Mouse (Mus musculus): ENCODE data around the gene Otud1. TPM values are rescaled to one million over a fixed set of nuclear protein-coding genes. Genes with fewer than 3 reads are reported as not detected.

Otud1 gene
- polyA plus RNA-seq, 1 experiment from 2014 or later: 16.4 TPM

DNA sequence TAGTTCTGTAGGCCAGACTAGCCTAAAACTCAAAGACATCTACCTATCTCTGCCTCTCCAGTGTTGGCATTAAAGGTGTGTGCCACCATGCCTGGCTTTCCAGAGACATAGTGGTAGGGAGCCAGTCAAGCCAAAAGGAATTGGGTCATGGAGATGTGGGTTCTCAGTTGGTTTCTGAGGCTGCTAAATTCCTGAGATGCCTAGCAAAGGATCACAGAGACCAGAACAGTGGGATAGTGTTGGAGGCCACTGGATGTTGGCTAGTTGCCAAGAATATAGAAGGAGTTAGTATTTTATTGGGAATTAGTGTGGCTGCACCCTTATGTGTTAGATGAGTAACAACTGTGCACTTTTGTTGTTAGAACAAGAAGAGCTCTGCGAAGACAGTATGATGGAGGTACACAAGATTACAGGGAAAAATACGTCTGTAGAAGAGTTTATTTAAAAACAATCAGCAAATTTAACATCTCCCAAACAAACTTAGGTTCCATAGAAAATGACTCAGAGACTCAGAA lies 24.1 kb upstream of the Otud1 start:
- ATAC-seq (ENCODE audit: insufficient number of reproducible peaks, insufficient read depth, low FRiP score, low read depth): no peak
- Histone ChIP-seq H3K4me3 (ENCODE audit: control insufficient read depth in 1 of 2, insufficient read depth in 1 of 2, low read depth in 1 of 2, low read length in 2 of 2) (no peak overlapping the region), H3K27me3 (ENCODE audit: control insufficient read depth, insufficient read depth, low read length) (no peaks in the 10 kb centered on the region), H3K9ac (ENCODE audit: low read length) (no peak overlapping the region), H3K9me3 (ENCODE audit: control insufficient read depth, low read length) (no peaks in the 10 kb centered on the region), H3K4me2 (ENCODE audit: low read length) (no peak overlapping the region), H3K36me3 (ENCODE audit: control insufficient read depth, insufficient read depth, low read length) (no peaks in the 10 kb centered on the region), H3K4me1 (ENCODE audit: control insufficient read depth in 2 of 2, insufficient read depth in 2 of 2, low read length in 2 of 2) (peaks cover 2 to 4% of the 10 kb centered on the region in 2 experiments; a peak in 1 of 4 replicates), H3K27ac (replicated peaks in 1 of 2; ENCODE audit: control insufficient read depth in 1 of 2, insufficient read depth in 1 of 2, low read depth in 2 of 2, low read length in 2 of 2) (no peak overlapping the region)
- WGBS: 81% methylated on average over 2 of the region's 2 CpGs

DNA sequence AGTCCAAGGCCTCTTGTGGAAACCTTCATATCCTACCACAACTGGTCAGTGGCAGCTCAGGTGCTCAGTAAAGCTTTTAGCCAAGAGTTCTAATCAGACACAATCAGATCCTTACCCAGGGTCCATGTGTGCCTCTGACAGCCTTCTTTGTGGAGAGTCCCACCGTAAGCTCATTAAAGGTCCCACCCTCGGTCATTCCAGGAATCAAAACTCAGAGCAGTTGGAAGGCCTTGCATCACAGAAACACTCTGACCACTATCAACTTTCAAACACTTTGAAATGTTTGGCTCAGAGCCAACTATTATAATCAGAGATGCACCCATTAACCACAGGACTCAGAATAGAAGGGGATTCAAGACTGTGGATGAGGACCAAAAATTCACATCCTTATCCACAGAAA lies 12.4 kb upstream of the Otud1 start:
- no peaks in the 10 kb centered on the region for H3K36me3 ChIP-seq (ENCODE audit: control insufficient read depth, insufficient read depth, low read length)
- no peak overlapping the region for H3K27ac ChIP-seq (replicated peaks in 1 of 2; ENCODE audit: control insufficient read depth in 1 of 2, insufficient read depth in 1 of 2, low read depth in 2 of 2, low read length in 2 of 2)
- peaks cover 7 to 26% of the 10 kb centered on the region in 2 experiments; a peak in 3 of 4 replicates for H3K4me1 ChIP-seq (ENCODE audit: control insufficient read depth in 2 of 2, insufficient read depth in 2 of 2, low read length in 2 of 2)
- WGBS: 31% methylated on average over 2 of the region's 2 CpGs
- no peak overlapping the region for H3K4me2 ChIP-seq (ENCODE audit: low read length)
- no peak overlapping the region for H3K4me3 ChIP-seq (ENCODE audit: control insufficient read depth in 1 of 2, insufficient read depth in 1 of 2, low read depth in 1 of 2, low read length in 2 of 2)
- no peaks in the 10 kb centered on the region for H3K9me3 ChIP-seq (ENCODE audit: control insufficient read depth, low read length)
- no peak overlapping the region for H3K9ac ChIP-seq (ENCODE audit: low read length)
- H3K27me3 ChIP-seq (ENCODE audit: control insufficient read depth, insufficient read depth, low read length): no peaks in the 10 kb centered on the region
- no peak for ATAC-seq (ENCODE audit: insufficient number of reproducible peaks, insufficient read depth, low FRiP score, low read depth)

DNA sequence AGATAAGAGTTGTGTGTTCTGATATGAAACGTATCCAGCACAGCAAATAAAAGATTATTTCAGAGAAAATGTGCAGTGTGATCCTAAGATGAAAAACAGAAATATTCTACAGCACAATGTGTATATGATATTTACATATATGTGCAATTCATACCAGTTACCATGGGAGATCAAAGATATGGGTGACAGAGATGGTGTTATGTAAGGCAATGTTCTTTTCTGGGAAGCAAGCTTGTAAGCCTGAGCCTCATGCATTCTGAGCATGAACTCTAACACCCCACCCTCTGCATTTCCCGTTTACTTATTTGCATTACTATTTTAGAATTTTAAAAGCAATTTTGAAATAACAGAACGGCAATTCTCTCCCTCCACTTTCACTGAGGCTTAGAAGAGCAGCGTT lies 11.4 kb upstream of the Otud1 start:
- no peak overlapping the region for H3K4me2 ChIP-seq (ENCODE audit: low read length)
- no peak for ATAC-seq (ENCODE audit: insufficient number of reproducible peaks, insufficient read depth, low FRiP score, low read depth)
- no peaks in the 10 kb centered on the region for H3K9me3 ChIP-seq (ENCODE audit: control insufficient read depth, low read length)
- no peaks in the 10 kb centered on the region for H3K27me3 ChIP-seq (ENCODE audit: control insufficient read depth, insufficient read depth, low read length)
- H3K27ac ChIP-seq (replicated peaks in 1 of 2; ENCODE audit: control insufficient read depth in 1 of 2, insufficient read depth in 1 of 2, low read depth in 2 of 2, low read length in 2 of 2): peak overlapping the region; percentile 70 to 73; a peak in 3 of 4 replicates
- H3K9ac ChIP-seq (ENCODE audit: low read length): 0 out of 2 replicates have a peak overlapping the region, but pooled peaks have one; percentile 14
- WGBS: 62% methylated on average over 4 of the region's 4 CpGs
- H3K36me3 ChIP-seq (ENCODE audit: control insufficient read depth, insufficient read depth, low read length): no peaks in the 10 kb centered on the region
- no peak overlapping the region for H3K4me3 ChIP-seq (ENCODE audit: control insufficient read depth in 1 of 2, insufficient read depth in 1 of 2, low read depth in 1 of 2, low read length in 2 of 2)
- peaks cover 7 to 26% of the 10 kb centered on the region in 2 experiments; a peak in 3 of 4 replicates for H3K4me1 ChIP-seq (ENCODE audit: control insufficient read depth in 2 of 2, insufficient read depth in 2 of 2, low read length in 2 of 2)

DNA sequence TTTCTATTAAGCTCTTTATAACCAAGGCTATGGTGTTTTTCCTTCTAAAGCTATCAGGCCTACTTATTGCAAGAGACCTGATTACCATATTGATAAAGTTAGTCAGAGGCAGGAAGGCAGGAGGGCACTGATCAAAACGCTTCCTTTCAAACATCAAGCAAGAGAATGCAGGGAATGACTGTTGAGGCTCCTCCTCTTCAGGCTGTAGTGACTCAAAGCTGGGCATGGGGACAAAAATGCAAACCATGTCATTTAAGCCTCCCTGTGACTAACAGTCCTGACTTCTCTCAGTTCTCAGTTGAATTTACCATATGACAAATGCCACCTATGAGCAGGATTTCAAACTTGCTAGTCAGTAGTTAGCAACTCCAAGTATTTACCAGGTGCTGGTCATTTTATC lies 10.6 kb upstream of the Otud1 start:
- H3K4me2 ChIP-seq (ENCODE audit: low read length): no peak overlapping the region
- WGBS: 6% methylated on average over 1 of the region's 1 CpGs
- H3K4me3 ChIP-seq (ENCODE audit: control insufficient read depth in 1 of 2, insufficient read depth in 1 of 2, low read depth in 1 of 2, low read length in 2 of 2): no peak overlapping the region
- ATAC-seq (ENCODE audit: insufficient number of reproducible peaks, insufficient read depth, low FRiP score, low read depth): 0 out of 2 replicates have a peak, but pooled peaks have one; percentile 64
- no peaks in the 10 kb centered on the region for H3K27me3 ChIP-seq (ENCODE audit: control insufficient read depth, insufficient read depth, low read length)
- peak overlapping the region; percentile 70 to 73 for H3K27ac ChIP-seq (replicated peaks in 1 of 2; ENCODE audit: control insufficient read depth in 1 of 2, insufficient read depth in 1 of 2, low read depth in 2 of 2, low read length in 2 of 2)
- no peaks in the 10 kb centered on the region for H3K9me3 ChIP-seq (ENCODE audit: control insufficient read depth, low read length)
- H3K9ac ChIP-seq (ENCODE audit: low read length): no peak overlapping the region
- H3K36me3 ChIP-seq (ENCODE audit: control insufficient read depth, insufficient read depth, low read length): no peaks in the 10 kb centered on the region
- peaks cover 7 to 26% of the 10 kb centered on the region in 2 experiments; a peak in 3 of 4 replicates for H3K4me1 ChIP-seq (ENCODE audit: control insufficient read depth in 2 of 2, insufficient read depth in 2 of 2, low read length in 2 of 2)

DNA sequence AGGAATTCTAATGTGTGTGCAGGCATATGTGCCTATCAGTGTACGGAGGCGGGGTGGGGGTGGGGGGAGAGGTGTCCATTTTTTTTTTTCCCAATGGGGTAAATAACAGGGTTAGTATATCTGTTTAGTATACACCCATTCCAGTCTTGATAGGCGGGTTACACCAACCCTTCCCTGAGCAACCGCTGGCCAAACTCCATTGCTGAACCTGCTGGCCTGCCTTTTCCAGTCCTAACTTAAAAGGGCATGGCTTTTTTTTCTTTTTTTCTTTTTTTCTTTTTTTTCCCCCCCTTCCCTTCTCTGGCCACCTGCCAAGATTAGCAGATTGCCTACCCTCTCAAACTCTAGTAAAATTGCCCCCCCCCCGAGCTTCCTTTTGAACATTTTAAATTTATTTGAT lies 1.1 kb upstream of the Otud1 start:
- Histone ChIP-seq H3K27ac (replicated peaks in 1 of 2; ENCODE audit: control insufficient read depth in 1 of 2, insufficient read depth in 1 of 2, low read depth in 2 of 2, low read length in 2 of 2) (no peak overlapping the region), H3K27me3 (ENCODE audit: control insufficient read depth, insufficient read depth, low read length) (no peaks in the 10 kb centered on the region), H3K9me3 (ENCODE audit: control insufficient read depth, low read length) (no peaks in the 10 kb centered on the region), H3K9ac (ENCODE audit: low read length) (no peak overlapping the region; the same call in 1 of the 2 replicates), H3K4me3 (ENCODE audit: control insufficient read depth in 1 of 2, insufficient read depth in 1 of 2, low read depth in 1 of 2, low read length in 2 of 2) (peak overlapping the region in 1 of 2 experiments; percentile 95; a peak in 2 of 4 replicates), H3K4me1 (ENCODE audit: control insufficient read depth in 2 of 2, insufficient read depth in 2 of 2, low read length in 2 of 2) (no peaks in the 10 kb centered on the region), H3K36me3 (ENCODE audit: control insufficient read depth, insufficient read depth, low read length) (no peaks in the 10 kb centered on the region), H3K4me2 (ENCODE audit: low read length) (peak overlapping the region; percentile 79)
- 34% methylated on average over 5 of the region's 5 CpGs for WGBS
- no peak for ATAC-seq (ENCODE audit: insufficient number of reproducible peaks, insufficient read depth, low FRiP score, low read depth)

DNA sequence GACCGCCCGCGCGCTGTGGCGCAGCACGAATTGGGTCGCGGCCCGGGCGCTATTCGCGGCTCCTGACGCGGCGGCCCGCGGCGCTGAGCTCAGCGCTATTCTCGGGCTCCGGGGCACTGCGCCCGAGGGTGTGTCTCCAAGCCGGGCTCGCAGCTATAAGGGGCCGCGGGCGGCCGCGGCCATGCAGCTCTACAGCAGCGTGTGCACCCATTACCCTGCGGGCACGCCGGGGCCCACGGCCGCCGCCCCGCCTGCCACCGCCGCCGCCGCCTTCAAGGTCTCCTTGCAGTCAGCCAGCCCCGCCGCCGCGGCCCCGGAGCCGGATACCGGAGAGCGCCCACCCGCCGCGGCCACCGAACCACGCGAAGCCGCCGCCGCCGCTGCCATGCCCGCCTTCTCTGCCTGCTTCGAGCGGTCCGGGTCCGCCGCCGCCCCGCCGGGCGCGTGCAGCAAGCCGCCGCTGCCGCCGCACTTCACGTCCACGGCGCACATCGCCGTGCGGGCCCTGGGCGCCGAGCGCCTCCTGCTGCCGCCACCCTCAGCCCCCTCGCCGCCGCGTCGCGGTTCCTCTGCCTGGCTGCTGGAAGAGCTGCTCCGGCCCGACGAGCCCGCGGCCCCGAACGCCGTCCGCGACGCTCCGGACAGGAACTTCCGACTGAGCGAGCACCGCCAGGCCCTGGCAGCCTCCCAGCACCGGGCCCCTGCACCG lies 483 bp downstream of the Otud1 start:
- peak overlapping the region; percentile 93 to 99 for H3K27ac ChIP-seq (replicated peaks in 1 of 2; ENCODE audit: control insufficient read depth in 1 of 2, insufficient read depth in 1 of 2, low read depth in 2 of 2, low read length in 2 of 2)
- peak overlapping the region; percentile 79 for H3K4me2 ChIP-seq (ENCODE audit: low read length)
- peaks cover 0 to 4% of the 10 kb centered on the region in 2 experiments; a peak in 2 of 4 replicates for H3K4me1 ChIP-seq (ENCODE audit: control insufficient read depth in 2 of 2, insufficient read depth in 2 of 2, low read length in 2 of 2)
- H3K27me3 ChIP-seq (ENCODE audit: control insufficient read depth, insufficient read depth, low read length): no peaks in the 10 kb centered on the region
- WGBS: under 1% methylated on average over 99 of the region's 108 CpGs
- peak overlapping the region; percentile 97 for H3K9ac ChIP-seq (ENCODE audit: low read length)
- peak; percentile 84 for ATAC-seq (ENCODE audit: insufficient number of reproducible peaks, insufficient read depth, low FRiP score, low read depth)
- no peaks in the 10 kb centered on the region for H3K9me3 ChIP-seq (ENCODE audit: control insufficient read depth, low read length)
- no peaks in the 10 kb centered on the region for H3K36me3 ChIP-seq (ENCODE audit: control insufficient read depth, insufficient read depth, low read length)
- peak overlapping the region; percentile 95 to 96 for H3K4me3 ChIP-seq (ENCODE audit: control insufficient read depth in 1 of 2, insufficient read depth in 1 of 2, low read depth in 1 of 2, low read length in 2 of 2)

DNA sequence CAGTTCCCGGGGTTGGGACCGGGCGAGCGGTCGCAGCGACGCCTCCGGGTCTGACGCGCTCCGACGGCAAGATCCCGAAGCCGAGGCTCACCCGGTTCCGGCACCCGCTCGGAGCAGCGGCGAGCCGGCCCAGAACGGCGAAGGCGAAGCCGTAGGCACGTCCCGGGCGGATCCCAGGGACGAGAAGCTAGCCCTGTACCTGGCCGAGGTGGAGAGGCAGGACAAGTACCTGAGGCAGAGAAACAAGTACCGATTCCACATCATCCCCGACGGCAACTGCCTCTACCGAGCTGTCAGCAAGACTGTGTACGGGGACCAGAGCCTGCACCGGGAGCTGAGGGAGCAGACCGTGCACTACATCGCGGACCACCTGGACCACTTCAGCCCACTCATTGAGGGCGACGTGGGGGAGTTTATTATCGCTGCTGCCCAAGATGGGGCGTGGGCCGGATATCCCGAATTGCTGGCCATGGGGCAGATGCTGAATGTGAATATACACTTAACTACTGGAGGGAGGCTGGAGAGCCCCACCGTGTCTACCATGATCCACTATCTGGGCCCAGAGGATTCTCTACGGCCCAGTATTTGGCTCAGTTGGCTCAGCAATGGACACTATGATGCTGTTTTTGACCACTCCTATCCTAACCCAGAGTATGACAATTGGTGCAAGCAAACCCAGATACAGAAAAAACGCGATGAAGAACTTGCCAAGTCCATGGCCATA lies 1.3 kb downstream of the Otud1 start:
- Histone ChIP-seq H3K4me2 (ENCODE audit: low read length) (peak overlapping the region; percentile 79), H3K27ac (replicated peaks in 1 of 2; ENCODE audit: control insufficient read depth in 1 of 2, insufficient read depth in 1 of 2, low read depth in 2 of 2, low read length in 2 of 2) (peak overlapping the region; percentile 93 to 99), H3K4me3 (ENCODE audit: control insufficient read depth in 1 of 2, insufficient read depth in 1 of 2, low read depth in 1 of 2, low read length in 2 of 2) (peak overlapping the region; percentile 95 to 96), H3K9me3 (ENCODE audit: control insufficient read depth, low read length) (no peaks in the 10 kb centered on the region), H3K4me1 (ENCODE audit: control insufficient read depth in 2 of 2, insufficient read depth in 2 of 2, low read length in 2 of 2) (peaks cover 0 to 7% of the 10 kb centered on the region in 2 experiments; a peak in 3 of 4 replicates), H3K9ac (ENCODE audit: low read length) (peak overlapping the region; percentile 97), H3K27me3 (ENCODE audit: control insufficient read depth, insufficient read depth, low read length) (no peaks in the 10 kb centered on the region), H3K36me3 (ENCODE audit: control insufficient read depth, insufficient read depth, low read length) (no peaks in the 10 kb centered on the region)
- 3% methylated on average over 49 of the region's 49 CpGs for WGBS
- no peak for ATAC-seq (ENCODE audit: insufficient number of reproducible peaks, insufficient read depth, low FRiP score, low read depth)
